Mouse (Mus musculus) liver, embryonic 13.5 days (tissue): ENCODE data around the gene Lrp6. TPM values are rescaled to one million over a fixed set of nuclear protein-coding genes. Genes with fewer than 3 reads are reported as not detected.
A peak's percentile ranks its signal among the peaks of the same experiment; 100 is the strongest.

Experiments used
- ATAC-seq: fragments of 200-750 bp; cut with Nextera tagmentation; 2 replicates; pipeline ENCODE4 v1.8.0; 2017; ENCODE audit warnings: low read depth, mild to moderate bottlenecking, moderate number of reproducible peaks, moderate library complexity
- DNase-seq: peaks from one replicate; pipeline ENCODE4 v3.0.0; 2022
- H3K27ac ChIP-seq: fragments of 300-500 bp; sonication (generic); 2 replicates; pipeline ENCODE4 v1.5.1; 2015; ENCODE audit warnings: moderate library complexity, mild to moderate bottlenecking, inconsistent platforms
- H3K27me3 ChIP-seq: fragments of 300-500 bp; sonication (generic); 2 replicates; pipeline ENCODE4 v1.6.1; 2015; ENCODE audit warnings: mild to moderate bottlenecking, inconsistent platforms
- H3K36me3 ChIP-seq: fragments of 300-500 bp; sonication (generic); 2 replicates; pipeline ENCODE4 v1.6.1; 2015; ENCODE audit warnings: mild to moderate bottlenecking, inconsistent platforms
- H3K4me1 ChIP-seq: fragments of 300-500 bp; sonication (generic); replicated peaks from 2 replicates; pipeline ENCODE4 v1.6.1; 2015; ENCODE audit warnings: inconsistent platforms
- H3K4me2 ChIP-seq: fragments of 300-500 bp; sonication (generic); 2 replicates; pipeline ENCODE4 v1.6.1; 2015; ENCODE audit warnings: inconsistent platforms, mild to moderate bottlenecking, moderate library complexity
- H3K4me3 ChIP-seq: fragments of 300-500 bp; sonication (generic); replicated peaks from 2 replicates; pipeline ENCODE4 v1.5.1; 2015; ENCODE audit warnings: mild to moderate bottlenecking, inconsistent platforms
- H3K9ac ChIP-seq: fragments of 300-500 bp; sonication (generic); 2 replicates; pipeline ENCODE4 v1.6.1; 2015; ENCODE audit warnings: mild to moderate bottlenecking, inconsistent platforms
- H3K9me3 ChIP-seq: fragments of 300-500 bp; sonication (generic); replicated peaks from 2 replicates; pipeline ENCODE4 v1.6.1; 2016; ENCODE audit warnings: inconsistent platforms
- WGBS: fragments of 180-500 bp; shearing (Covaris S2); methylation state at CpG from one replicate; pipeline ENCODE4 v1.1.7; 2015; ENCODE audit not compliant: insufficient replicate concordance; 5-methylcytosine and 5-hydroxymethylcytosine counted together
- polyA plus RNA-seq: library from polyadenylated mRNA; unstranded; fragments of >200 nt; fragmentation: Nextera tagmentation; extraction: Ambion mirVana; gene quantifications from 2 replicates; pipeline ENCODE4 v1.2.1, GENCODE M21; 2015

Gene Lrp6
- polyA plus RNA-seq, 1 experiment from 2014 or later = 6.8 TPM

- no peak for DNase-seq
- Histone ChIP-seq H3K9ac (no peak overlapping the region), H3K27ac (no peak overlapping the region), H3K4me1 (peaks cover 27% of the 10 kb centered on the region), H3K36me3 (no peaks in the 10 kb centered on the region), H3K27me3 (no peaks in the 10 kb centered on the region), H3K4me2 (no peak overlapping the region), H3K4me3 (no peak overlapping the region), H3K9me3 (no peaks in the 10 kb centered on the region)
- no peak for ATAC-seq
- 71% methylated on average over 5 of the region's 5 CpGs for WGBS
Observed at GRCm38 (mm10) chr6:134567986-134568556, 1.3 kb upstream of the Lrp6 start.

GRCm38 (mm10) chr6:134566248-134566817, 432 bp downstream of the Lrp6 start:
- Histone ChIP-seq H3K9me3 (no peaks in the 10 kb centered on the region), H3K9ac (peak overlapping the region; percentile 85), H3K4me3 (peak overlapping the region; percentile 87), H3K27me3 (no peaks in the 10 kb centered on the region), H3K36me3 (no peaks in the 10 kb centered on the region), H3K4me1 (peaks cover 41% of the 10 kb centered on the region), H3K4me2 (peak overlapping the region; percentile 85), H3K27ac (peak overlapping the region; percentile 86)
- WGBS = under 1% methylated on average over 48 of the region's 64 CpGs
- DNase-seq (no peak), ATAC-seq (peak; percentile 57)

GRCm38 (mm10) chr6:134565606-134566247, 1.0 kb downstream of the Lrp6 start:
- Histone ChIP-seq H3K4me1 (peaks cover 44% of the 10 kb centered on the region), H3K4me2 (peak overlapping the region; percentile 85), H3K4me3 (peak overlapping the region; percentile 87), H3K27ac (peak overlapping the region; percentile 86; the same call in 1 of the 2 replicates), H3K9ac (peak overlapping the region; percentile 85), H3K36me3 (no peaks in the 10 kb centered on the region), H3K27me3 (no peaks in the 10 kb centered on the region), H3K9me3 (no peaks in the 10 kb centered on the region)
- 3% methylated on average over 19 of the region's 19 CpGs for WGBS
- DNase-seq (peak; percentile 13), ATAC-seq (no peak)

- Histone ChIP-seq H3K4me3 (peak overlapping the region; percentile 87; the same call in 1 of the 2 replicates), H3K9ac (no peak overlapping the region), H3K9me3 (no peaks in the 10 kb centered on the region), H3K27ac (no peak overlapping the region), H3K27me3 (no peaks in the 10 kb centered on the region), H3K36me3 (no peaks in the 10 kb centered on the region), H3K4me1 (peaks cover 51% of the 10 kb centered on the region), H3K4me2 (peak overlapping the region; percentile 53)
- 72% methylated on average over 2 of the region's 2 CpGs for WGBS
- no peak for ATAC-seq
- no peak for DNase-seq
Observed at GRCm38 (mm10) chr6:134564539-134564938, 2.2 kb downstream of the Lrp6 start.

GRCm38 (mm10) chr6:134559635-134560034, 7.1 kb downstream of the Lrp6 start:
- ATAC-seq (no peak), DNase-seq (no peak)
- no peak overlapping the region for H3K9ac ChIP-seq
- no peaks in the 10 kb centered on the region for H3K27me3 ChIP-seq
- no peaks in the 10 kb centered on the region for H3K36me3 ChIP-seq
- no peaks in the 10 kb centered on the region for H3K9me3 ChIP-seq
- no peak overlapping the region for H3K4me2 ChIP-seq
- H3K4me3 ChIP-seq = no peak overlapping the region
- H3K27ac ChIP-seq = no peak overlapping the region; the same call in 1 of the 2 replicates
- H3K4me1 ChIP-seq = peaks cover 71% of the 10 kb centered on the region
- WGBS = 71% methylated on average over 3 of the region's 3 CpGs

GRCm38 (mm10) chr6:134558546-134559129, 8.1 kb downstream of the Lrp6 start:
- Histone ChIP-seq H3K4me2 (no peak overlapping the region), H3K9me3 (no peaks in the 10 kb centered on the region), H3K4me1 (peaks cover 64% of the 10 kb centered on the region), H3K27ac (no peak overlapping the region), H3K27me3 (no peaks in the 10 kb centered on the region), H3K9ac (no peak overlapping the region), H3K4me3 (no peak overlapping the region), H3K36me3 (no peaks in the 10 kb centered on the region)
- 61% methylated on average over 8 of the region's 8 CpGs for WGBS
- ATAC-seq (no peak), DNase-seq (no peak)

- no peak overlapping the region for H3K27ac ChIP-seq
- H3K4me3 ChIP-seq = no peak overlapping the region
- peaks cover 53% of the 10 kb centered on the region for H3K4me1 ChIP-seq
- WGBS = 82% methylated on average over 1 of the region's 1 CpGs
- H3K9ac ChIP-seq = no peak overlapping the region
- DNase-seq (no peak), ATAC-seq (no peak)
- H3K9me3 ChIP-seq = no peaks in the 10 kb centered on the region
- H3K36me3 ChIP-seq = no peaks in the 10 kb centered on the region
- no peaks in the 10 kb centered on the region for H3K27me3 ChIP-seq
- no peak overlapping the region for H3K4me2 ChIP-seq
Observed at GRCm38 (mm10) chr6:134557043-134557442, 9.7 kb downstream of the Lrp6 start.

GRCm38 (mm10) chr6:134556185-134556950, 10.4 kb downstream of the Lrp6 start:
- no peaks in the 10 kb centered on the region for H3K9me3 ChIP-seq
- H3K4me1 ChIP-seq = peaks cover 47% of the 10 kb centered on the region
- H3K4me3 ChIP-seq = no peak overlapping the region
- no peak for DNase-seq
- H3K27ac ChIP-seq = no peak overlapping the region
- H3K9ac ChIP-seq = no peak overlapping the region
- no peaks in the 10 kb centered on the region for H3K27me3 ChIP-seq
- no peak for ATAC-seq
- H3K36me3 ChIP-seq = no peaks in the 10 kb centered on the region
- H3K4me2 ChIP-seq = no peak overlapping the region
- 68% methylated on average over 7 of the region's 7 CpGs for WGBS

- no peak overlapping the region for H3K4me3 ChIP-seq
- H3K27me3 ChIP-seq = no peaks in the 10 kb centered on the region
- ATAC-seq = no peak
- H3K4me2 ChIP-seq = no peak overlapping the region
- no peaks in the 10 kb centered on the region for H3K9me3 ChIP-seq
- H3K4me1 ChIP-seq = peaks cover 41% of the 10 kb centered on the region
- H3K36me3 ChIP-seq = no peaks in the 10 kb centered on the region
- no peak for DNase-seq
- no peak overlapping the region for H3K27ac ChIP-seq
- 83% methylated on average over 3 of the region's 3 CpGs for WGBS
- no peak overlapping the region for H3K9ac ChIP-seq
Observed at GRCm38 (mm10) chr6:134555178-134555577, 11.6 kb downstream of the Lrp6 start.

GRCm38 (mm10) chr6:134554230-134554629, 12.5 kb downstream of the Lrp6 start:
- H3K27ac ChIP-seq = no peak overlapping the region
- peaks cover 35% of the 10 kb centered on the region for H3K4me1 ChIP-seq
- H3K4me2 ChIP-seq = no peak overlapping the region
- no peaks in the 10 kb centered on the region for H3K9me3 ChIP-seq
- WGBS = 61% methylated on average over 4 of the region's 4 CpGs
- no peaks in the 10 kb centered on the region for H3K36me3 ChIP-seq
- H3K4me3 ChIP-seq = no peak overlapping the region
- DNase-seq (no peak), ATAC-seq (no peak)
- no peak overlapping the region for H3K9ac ChIP-seq
- H3K27me3 ChIP-seq = no peaks in the 10 kb centered on the region

GRCm38 (mm10) chr6:134551007-134551406, 15.8 kb downstream of the Lrp6 start:
- H3K4me2 ChIP-seq = no peak overlapping the region
- ATAC-seq (no peak), DNase-seq (no peak)
- H3K27me3 ChIP-seq = no peaks in the 10 kb centered on the region
- 32% methylated on average over 1 of the region's 1 CpGs for WGBS
- no peak overlapping the region for H3K27ac ChIP-seq
- peaks cover 21% of the 10 kb centered on the region for H3K4me1 ChIP-seq
- no peak overlapping the region for H3K9ac ChIP-seq
- no peaks in the 10 kb centered on the region for H3K9me3 ChIP-seq
- no peaks in the 10 kb centered on the region for H3K36me3 ChIP-seq
- no peak overlapping the region for H3K4me3 ChIP-seq
